Mouse (Mus musculus): ENCODE data around the gene Scn3b. TPM values are rescaled to one million over a fixed set of nuclear protein-coding genes. Genes with fewer than 3 reads are reported as not detected.

Gene Scn3b
- polyA plus RNA-seq, 1 experiment from 2014 or later: 86.5 TPM

GRCm38 (mm10) chr9:40271075-40271474, 2.1 kb downstream of the Scn3b start:
- peak overlapping the region; percentile 79 for H3K9ac ChIP-seq (replicated peaks)
- H3K27me3 ChIP-seq: no peaks in the 10 kb centered on the region
- no peaks in the 10 kb centered on the region for H3K9me3 ChIP-seq
- H3K4me1 ChIP-seq (replicated peaks): peaks cover 52% of the 10 kb centered on the region
- ATAC-seq: no peak
- H3K4me3 ChIP-seq (replicated peaks): peak overlapping the region; percentile 55
- peak overlapping the region; percentile 70 for H3K4me2 ChIP-seq (replicated peaks)
- no peaks in the 10 kb centered on the region for H3K36me3 ChIP-seq
- H3K27ac ChIP-seq: no peak overlapping the region
- 62% methylated on average over 3 of the region's 3 CpGs for WGBS

GRCm38 (mm10) chr9:40272822-40273221, 3.8 kb downstream of the Scn3b start:
- no peak for ATAC-seq
- Histone ChIP-seq H3K4me3 (replicated peaks) (peak overlapping the region; percentile 8; the same call in 1 of the 2 replicates), H3K4me2 (replicated peaks) (peak overlapping the region; percentile 70), H3K27ac (no peak overlapping the region), H3K27me3 (no peaks in the 10 kb centered on the region), H3K4me1 (replicated peaks) (peaks cover 48% of the 10 kb centered on the region), H3K36me3 (peaks cover 9% of the 10 kb centered on the region), H3K9ac (replicated peaks) (no peak overlapping the region), H3K9me3 (no peaks in the 10 kb centered on the region)
- WGBS: 84% methylated on average over 7 of the region's 7 CpGs

GRCm38 (mm10) chr9:40275904-40276303, 6.9 kb downstream of the Scn3b start:
- Histone ChIP-seq H3K4me2 (replicated peaks) (no peak overlapping the region), H3K27ac (no peak overlapping the region), H3K9ac (replicated peaks) (no peak overlapping the region), H3K4me1 (replicated peaks) (peaks cover 29% of the 10 kb centered on the region), H3K4me3 (replicated peaks) (no peak overlapping the region), H3K27me3 (no peaks in the 10 kb centered on the region), H3K9me3 (no peaks in the 10 kb centered on the region), H3K36me3 (peaks cover 29% of the 10 kb centered on the region)
- ATAC-seq: no peak
- WGBS: 89% methylated on average over 5 of the region's 5 CpGs

- H3K4me1 ChIP-seq (replicated peaks): peaks cover 12% of the 10 kb centered on the region
- WGBS: 83% methylated on average over 3 of the region's 3 CpGs
- H3K9me3 ChIP-seq: no peaks in the 10 kb centered on the region
- H3K27me3 ChIP-seq: no peaks in the 10 kb centered on the region
- ATAC-seq: no peak
- no peak overlapping the region for H3K4me2 ChIP-seq (replicated peaks)
- no peak overlapping the region for H3K27ac ChIP-seq
- peaks cover 40% of the 10 kb centered on the region for H3K36me3 ChIP-seq
- H3K4me3 ChIP-seq (replicated peaks): no peak overlapping the region
- H3K9ac ChIP-seq (replicated peaks): no peak overlapping the region
These were observed 8.7 kb downstream of the Scn3b start for GRCm38 (mm10) chr9:40277671-40278070.

- ATAC-seq: no peak
- WGBS: 89% methylated on average over 7 of the region's 7 CpGs
- Histone ChIP-seq H3K36me3 (peaks cover 51% of the 10 kb centered on the region), H3K4me3 (replicated peaks) (no peak overlapping the region), H3K9ac (replicated peaks) (no peak overlapping the region), H3K9me3 (no peaks in the 10 kb centered on the region), H3K27me3 (no peaks in the 10 kb centered on the region), H3K4me1 (replicated peaks) (no peaks in the 10 kb centered on the region), H3K27ac (no peak overlapping the region), H3K4me2 (replicated peaks) (no peak overlapping the region)
These were observed 10.4 kb downstream of the Scn3b start for GRCm38 (mm10) chr9:40279438-40279837.

GRCm38 (mm10) chr9:40282968-40283367, 14.0 kb downstream of the Scn3b start:
- Histone ChIP-seq H3K4me3 (replicated peaks) (no peak overlapping the region), H3K4me1 (replicated peaks) (no peaks in the 10 kb centered on the region), H3K27ac (no peak overlapping the region), H3K36me3 (peaks cover 52% of the 10 kb centered on the region), H3K9ac (replicated peaks) (no peak overlapping the region), H3K27me3 (no peaks in the 10 kb centered on the region), H3K4me2 (replicated peaks) (no peak overlapping the region), H3K9me3 (no peaks in the 10 kb centered on the region)
- ATAC-seq: no peak
- 89% methylated on average over 7 of the region's 7 CpGs for WGBS

- no peak overlapping the region for H3K9ac ChIP-seq (replicated peaks)
- 88% methylated on average over 4 of the region's 4 CpGs for WGBS
- no peak overlapping the region for H3K4me3 ChIP-seq (replicated peaks)
- no peaks in the 10 kb centered on the region for H3K4me1 ChIP-seq (replicated peaks)
- H3K27me3 ChIP-seq: no peaks in the 10 kb centered on the region
- no peak overlapping the region for H3K27ac ChIP-seq
- H3K4me2 ChIP-seq (replicated peaks): no peak overlapping the region
- no peaks in the 10 kb centered on the region for H3K9me3 ChIP-seq
- H3K36me3 ChIP-seq: peaks cover 55% of the 10 kb centered on the region
- ATAC-seq: no peak
These were observed 23.5 kb downstream of the Scn3b start for GRCm38 (mm10) chr9:40292475-40292874.

- Histone ChIP-seq H3K27ac (no peak overlapping the region), H3K36me3 (peaks cover 58% of the 10 kb centered on the region), H3K9me3 (no peaks in the 10 kb centered on the region), H3K4me2 (replicated peaks) (no peak overlapping the region), H3K4me1 (replicated peaks) (no peaks in the 10 kb centered on the region), H3K27me3 (no peaks in the 10 kb centered on the region), H3K9ac (replicated peaks) (no peak overlapping the region), H3K4me3 (replicated peaks) (no peak overlapping the region)
- no peak for ATAC-seq
- WGBS: 92% methylated on average over 8 of the region's 8 CpGs
These were observed 24.3 kb downstream of the Scn3b start for GRCm38 (mm10) chr9:40293286-40293685.

- no peaks in the 10 kb centered on the region for H3K4me1 ChIP-seq (replicated peaks)
- no peak overlapping the region for H3K27ac ChIP-seq
- H3K4me3 ChIP-seq (replicated peaks): no peak overlapping the region
- H3K9ac ChIP-seq (replicated peaks): no peak overlapping the region
- no peaks in the 10 kb centered on the region for H3K27me3 ChIP-seq
- no peaks in the 10 kb centered on the region for H3K9me3 ChIP-seq
- peaks cover 56% of the 10 kb centered on the region for H3K36me3 ChIP-seq
- 0 out of 2 replicates have a peak, but pooled peaks have one; percentile 20 for ATAC-seq
- no peak overlapping the region for H3K4me2 ChIP-seq (replicated peaks)
- 96% methylated on average over 5 of the region's 5 CpGs for WGBS
These were observed 24.7 kb downstream of the Scn3b start for GRCm38 (mm10) chr9:40293740-40294139.

- no peaks in the 10 kb centered on the region for H3K9me3 ChIP-seq
- H3K4me1 ChIP-seq (replicated peaks): no peaks in the 10 kb centered on the region
- ATAC-seq: no peak
- H3K9ac ChIP-seq (replicated peaks): no peak overlapping the region
- no peak overlapping the region for H3K27ac ChIP-seq
- 88% methylated on average over 5 of the region's 5 CpGs for WGBS
- H3K27me3 ChIP-seq: no peaks in the 10 kb centered on the region
- no peak overlapping the region for H3K4me3 ChIP-seq (replicated peaks)
- H3K4me2 ChIP-seq (replicated peaks): no peak overlapping the region
- peaks cover 59% of the 10 kb centered on the region for H3K36me3 ChIP-seq
These were observed 25.2 kb downstream of the Scn3b start for GRCm38 (mm10) chr9:40294210-40294609.

GRCm38 (mm10) chr9:40294866-40295265, 25.8 kb downstream of the Scn3b start:
- Histone ChIP-seq H3K4me3 (replicated peaks) (no peak overlapping the region), H3K27ac (no peak overlapping the region), H3K4me1 (replicated peaks) (no peaks in the 10 kb centered on the region), H3K9me3 (no peaks in the 10 kb centered on the region), H3K36me3 (peaks cover 66% of the 10 kb centered on the region), H3K27me3 (no peaks in the 10 kb centered on the region), H3K9ac (replicated peaks) (no peak overlapping the region), H3K4me2 (replicated peaks) (no peak overlapping the region)
- 100% methylated on average over 1 of the region's 1 CpGs for WGBS
- no peak for ATAC-seq

- ATAC-seq: no peak
- Histone ChIP-seq H3K9me3 (no peaks in the 10 kb centered on the region), H3K27ac (no peak overlapping the region), H3K4me1 (replicated peaks) (no peaks in the 10 kb centered on the region), H3K4me2 (replicated peaks) (no peak overlapping the region), H3K27me3 (no peaks in the 10 kb centered on the region), H3K4me3 (replicated peaks) (no peak overlapping the region), H3K9ac (replicated peaks) (no peak overlapping the region), H3K36me3 (peaks cover 66% of the 10 kb centered on the region)
- over 99% methylated on average over 5 of the region's 5 CpGs for WGBS
These were observed 27.2 kb downstream of the Scn3b start for GRCm38 (mm10) chr9:40296251-40296650.

- H3K27ac ChIP-seq: no peak overlapping the region
- H3K9me3 ChIP-seq: no peaks in the 10 kb centered on the region
- peaks cover 75% of the 10 kb centered on the region for H3K36me3 ChIP-seq
- no peaks in the 10 kb centered on the region for H3K27me3 ChIP-seq
- 93% methylated on average over 9 of the region's 9 CpGs for WGBS
- H3K4me3 ChIP-seq (replicated peaks): no peak overlapping the region
- H3K4me2 ChIP-seq (replicated peaks): no peak overlapping the region
- H3K4me1 ChIP-seq (replicated peaks): no peaks in the 10 kb centered on the region
- no peak for ATAC-seq
- no peak overlapping the region for H3K9ac ChIP-seq (replicated peaks)
These were observed 29.0 kb downstream of the Scn3b start for GRCm38 (mm10) chr9:40297969-40298368.
